Mouse (Mus musculus) urinary bladder, postnatal 36 days (tissue): ENCODE measurements at regions not wholly inside any gene's neighbourhood (a gene's known extent, or its start where the extent isn't known, plus 50 kb on each side); places are given as distances from the start of the nearest gene placed in this dataset.
A peak's percentile ranks its signal among the peaks of the same experiment; 100 is the strongest.

Experiments used
- DNase-seq, 2 experiments: peaks; one replicate each; pipeline ENCODE4 v3.0.0; 2022; ENCODE audit warnings: low spot score in 2 of 2, mixed read lengths in 1 of 2

DNA sequence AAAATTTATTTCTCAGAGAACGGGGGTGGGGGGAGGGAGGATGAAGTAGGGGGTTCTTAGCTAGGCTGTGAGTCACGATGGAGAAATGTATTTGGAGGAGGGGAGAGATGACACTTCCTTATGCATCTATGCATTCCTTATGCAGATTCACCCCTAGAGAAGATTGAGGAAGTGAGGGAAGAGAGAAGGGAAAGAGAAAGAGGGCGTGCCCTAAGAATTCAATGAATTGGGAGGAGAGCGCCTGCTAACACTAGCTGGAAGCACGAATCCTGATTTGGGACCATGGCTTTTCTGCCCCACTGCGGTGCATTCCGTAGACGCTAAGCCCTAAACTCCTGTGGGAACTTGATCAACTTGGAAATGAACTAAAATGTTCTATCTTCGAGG is 56.1 kb downstream of the Foxi3 start:
- no peak for DNase-seq

- peak; percentile 11 to 12 for DNase-seq
Observed at GRCm38 (mm10) chr6:71012823-71013461, 56.6 kb downstream of the Foxi3 start.

DNA sequence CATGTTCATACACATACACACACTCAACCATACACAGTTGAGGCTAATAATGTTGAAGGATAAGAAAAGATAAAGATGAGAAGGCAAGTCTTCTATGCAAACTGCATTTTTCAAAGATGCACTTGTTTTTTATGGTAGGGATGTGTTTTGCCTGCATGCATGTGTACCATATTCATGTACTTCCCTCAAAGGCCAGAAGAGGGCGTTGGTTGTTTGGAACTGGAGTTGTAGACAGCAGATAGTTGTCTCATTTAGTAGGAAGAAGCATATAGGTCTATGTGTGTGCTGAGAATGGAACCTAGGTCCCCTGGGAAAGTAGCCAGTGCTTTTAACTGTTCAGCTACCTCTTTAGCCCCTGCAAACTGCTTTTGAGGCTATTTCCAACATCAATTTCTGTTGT is 60.1 kb downstream of the Foxi3 start:
- no peak for DNase-seq

GRCm38 (mm10) chr6:71021353-71021752 is 65.0 kb downstream of the Foxi3 start:
- DNase-seq = no peak

- no peak for DNase-seq
Observed at GRCm38 (mm10) chr6:71025472-71025871, 69.1 kb downstream of the Foxi3 start.

- no peak for DNase-seq
Observed at GRCm38 (mm10) chr6:71029663-71030062, 73.3 kb downstream of the Foxi3 start.

- no peak for DNase-seq
Observed at GRCm38 (mm10) chr6:71030541-71030940, 74.2 kb downstream of the Foxi3 start.

DNA sequence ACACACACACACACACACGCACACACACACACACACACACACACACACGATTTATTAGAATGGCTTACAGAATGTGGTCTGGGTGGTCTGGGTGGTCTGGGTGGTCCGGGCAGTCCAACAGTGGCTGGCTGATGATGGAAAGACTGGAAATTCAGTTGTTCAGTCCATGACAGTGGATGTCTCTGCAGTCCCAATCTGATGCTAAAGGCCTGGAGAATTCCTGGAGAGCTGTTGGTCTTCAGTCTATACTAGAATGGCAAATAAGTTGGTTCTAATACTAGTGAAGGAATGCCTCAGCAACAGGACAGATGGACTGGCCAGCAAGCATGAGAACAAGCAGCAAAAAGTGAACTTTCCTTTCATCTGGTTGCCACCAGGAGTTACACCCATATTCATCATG is 87.9 kb downstream of the Foxi3 start:
- DNase-seq = no peak

GRCm38 (mm10) chr6:71045261-71045660 is 88.9 kb downstream of the Foxi3 start:
- DNase-seq = no peak

- DNase-seq = no peak
Observed at GRCm38 (mm10) chr6:71048199-71049094, 92.1 kb downstream of the Foxi3 start.

DNA sequence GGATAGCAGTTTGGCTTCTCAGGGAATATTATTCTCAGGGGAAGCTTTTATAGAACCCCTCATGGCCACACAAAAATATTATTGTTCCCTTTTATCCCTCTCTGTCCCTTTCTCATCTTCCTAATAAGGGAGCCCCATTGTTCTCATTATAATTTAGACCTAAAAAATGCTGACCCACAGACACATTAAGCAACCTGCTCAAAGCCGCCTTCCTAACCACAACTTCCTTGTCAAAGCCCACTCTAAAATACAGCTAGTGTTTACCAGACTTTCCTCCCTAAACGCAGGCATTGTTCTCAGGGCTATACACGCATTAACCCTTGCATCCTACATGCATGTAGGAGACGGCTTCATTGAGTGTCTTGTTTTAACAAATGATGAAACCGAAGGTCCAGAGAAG is 93.9 kb downstream of the Foxi3 start:
- DNase-seq = no peak

- no peak for DNase-seq
Observed at GRCm38 (mm10) chr6:71050754-71051213, 93.5 kb downstream of the Thnsl2 start.

GRCm38 (mm10) chr6:71057209-71057858 is 86.9 kb downstream of the Thnsl2 start:
- DNase-seq = no peak

DNA sequence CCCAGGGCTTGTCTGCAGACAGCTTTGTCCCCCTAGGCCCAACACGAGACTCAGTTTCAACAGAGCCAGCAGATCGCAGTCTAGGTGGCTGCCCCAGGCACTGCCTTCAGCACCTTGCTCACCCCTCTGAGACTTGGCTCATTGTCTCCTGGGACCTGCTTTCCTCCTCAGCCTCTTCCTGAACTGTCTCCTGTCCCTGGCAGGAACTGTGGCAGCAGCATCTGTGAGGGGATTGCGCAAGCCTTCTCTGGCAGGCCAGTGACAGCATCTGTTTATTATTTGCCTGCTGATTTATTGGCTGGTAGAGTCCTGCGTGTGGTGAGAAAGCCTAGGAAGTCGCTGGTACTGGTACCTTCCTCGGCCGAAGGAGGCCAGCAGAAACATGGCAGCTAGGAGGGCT is 84.1 kb downstream of the Thnsl2 start:
- DNase-seq = no peak

DNA sequence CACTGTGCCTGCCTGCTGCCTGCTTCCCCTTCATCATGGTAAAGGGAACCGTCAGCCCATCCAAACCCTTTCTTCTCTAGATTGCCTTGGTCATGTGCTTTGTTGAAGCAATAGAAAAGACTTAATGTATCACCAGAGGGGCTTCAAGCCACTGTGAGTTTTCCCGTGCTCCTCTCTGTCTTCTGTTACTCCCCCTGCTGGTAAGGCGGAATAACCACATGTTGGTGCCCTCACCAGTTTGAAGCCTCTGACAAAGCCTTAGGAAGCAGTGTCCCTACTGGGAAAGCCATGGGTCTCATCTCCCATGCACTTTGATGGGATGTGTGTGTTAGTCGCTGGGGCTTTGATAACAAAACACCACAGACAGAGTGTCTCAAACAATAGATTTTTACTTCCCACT is 81.3 kb downstream of the Thnsl2 start:
- DNase-seq = no peak

DNA sequence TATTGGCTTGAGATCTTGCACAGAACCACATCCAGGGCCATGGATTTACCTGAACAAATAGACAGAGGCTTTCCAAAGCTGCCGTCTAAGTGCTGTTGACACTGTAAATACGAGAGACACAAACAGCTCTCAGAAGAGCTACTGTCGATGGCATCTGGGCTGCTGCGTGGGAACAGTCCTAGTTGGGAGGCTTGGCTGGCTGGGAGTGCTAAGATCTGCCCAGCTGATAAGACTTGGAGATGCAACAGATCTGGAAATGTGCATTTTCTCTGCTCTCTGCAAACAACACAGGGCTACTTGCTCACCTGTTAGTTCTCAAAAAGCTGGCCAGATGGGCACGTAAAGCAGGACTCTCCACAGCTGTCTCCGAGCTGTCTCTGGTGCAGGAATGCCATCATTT is 78.8 kb downstream of the Thnsl2 start:
- DNase-seq = no peak

GRCm38 (mm10) chr6:71069229-71069628 is 75.0 kb downstream of the Thnsl2 start:
- no peak for DNase-seq

DNA sequence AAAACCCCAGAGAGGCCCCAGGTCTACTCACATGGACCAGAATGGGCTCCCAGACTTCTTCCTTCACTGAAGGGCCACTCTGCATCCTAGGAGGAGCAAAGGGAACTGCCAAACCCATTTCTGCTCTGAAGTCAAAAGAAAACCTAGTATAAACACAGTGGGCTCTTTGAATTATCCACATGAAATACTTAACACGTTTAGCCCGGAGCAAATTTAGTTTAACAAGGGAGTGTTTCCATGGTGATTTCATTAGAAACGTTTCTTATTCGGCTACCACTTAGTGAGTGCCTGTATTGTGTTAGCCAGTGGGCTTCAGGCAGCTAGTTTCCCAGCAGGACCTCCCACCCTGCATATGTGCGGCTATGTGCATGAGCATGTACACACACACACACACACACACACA is 69.4 kb downstream of the Thnsl2 start:
- no peak for DNase-seq
